Mouse (Mus musculus) megakaryocyte, embryonic 14.5 days (primary cell): ENCODE measurements at regions not wholly inside any gene's neighbourhood (a gene's known extent, or its start where the extent isn't known, plus 50 kb on each side); places are given as distances from the start of the nearest gene placed in this dataset.

Source experiments
- H3K27me3 ChIP-seq: replicated peaks from 2 replicates; pipeline ENCODE3; 2012; ENCODE audit warnings: inconsistent platforms
- H3K36me3 ChIP-seq: replicated peaks from 2 replicates; pipeline ENCODE3; 2012; ENCODE audit warnings: low read length, inconsistent platforms, mixed read lengths
- H3K4me1 ChIP-seq: 2 replicates; pipeline ENCODE4 v1.6.1; 2012; ENCODE audit warnings: inconsistent platforms
- H3K4me3 ChIP-seq: replicated peaks from 2 replicates; pipeline ENCODE3; 2012; ENCODE audit warnings: moderate library complexity, mild to moderate bottlenecking, inconsistent platforms
- H3K9me3 ChIP-seq: 2 replicates; pipeline ENCODE4 v1.6.1; 2012; ENCODE audit warnings: inconsistent platforms
- FLI1 ChIP-seq: IDR thresholded peaks from 2 replicates; pipeline ENCODE4 v1.6.1; 2012; ENCODE audit warnings: low read length, inconsistent platforms, mixed read lengths
- GATA1 ChIP-seq: IDR thresholded peaks from 3 replicates; pipeline ENCODE4 v1.6.1; 2012; ENCODE audit warnings: mixed read lengths, low read length, inconsistent platforms, borderline replicate concordance

DNA sequence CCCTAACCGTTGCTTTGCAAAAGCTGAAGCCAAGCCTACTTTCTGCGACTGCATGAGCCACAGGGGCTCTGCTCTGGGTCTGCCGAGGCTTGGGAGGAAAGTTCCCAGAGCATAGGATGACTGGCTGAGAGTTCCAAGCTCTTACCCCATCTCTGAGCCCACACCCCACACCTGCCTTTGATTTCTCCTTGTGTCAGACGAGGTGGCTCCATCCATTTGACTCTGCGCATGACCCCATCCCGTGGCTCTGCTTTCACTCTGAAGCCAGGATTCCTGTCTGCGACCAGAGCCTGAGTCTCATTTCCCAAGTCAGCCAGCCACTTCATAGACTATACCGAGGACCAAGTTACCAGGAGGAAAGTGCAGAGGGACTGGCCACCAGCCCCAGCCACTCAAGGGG lies 216.1 kb upstream of the Msx2 start:
- no peak overlapping the region for H3K4me3 ChIP-seq
- peaks cover 18% of the 10 kb centered on the region for H3K27me3 ChIP-seq
- peaks cover 20% of the 10 kb centered on the region for H3K4me1 ChIP-seq
- no peaks in the 10 kb centered on the region for H3K36me3 ChIP-seq
- peaks cover 12% of the 10 kb centered on the region for H3K9me3 ChIP-seq
- TF ChIP-seq FLI1: no peak
- TF ChIP-seq GATA1: no peak

DNA sequence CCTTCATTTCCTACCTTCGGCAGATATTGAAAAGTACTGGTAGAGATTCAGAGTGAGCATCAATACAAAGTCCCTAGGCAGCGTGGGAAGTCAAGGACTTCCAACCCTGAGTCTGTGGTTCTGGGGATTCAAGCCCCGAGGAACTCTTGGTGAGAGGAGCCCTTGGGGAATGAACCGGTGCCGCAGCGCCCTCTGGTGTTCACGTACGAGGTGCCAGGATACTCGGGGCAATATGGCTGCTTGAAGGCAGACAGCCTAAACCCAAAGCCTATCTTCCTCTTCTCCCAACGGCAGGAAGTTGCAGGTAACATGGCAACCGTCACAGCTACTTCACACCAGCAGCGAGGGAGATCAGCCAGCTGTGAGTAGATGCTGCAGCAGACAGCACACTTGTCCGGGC lies 215.6 kb upstream of the Msx2 start:
- Histone ChIP-seq H3K36me3 (no peaks in the 10 kb centered on the region), H3K9me3 (peaks cover 12% of the 10 kb centered on the region), H3K4me1 (peaks cover 20% of the 10 kb centered on the region), H3K4me3 (peak overlapping the region; percentile 71), H3K27me3 (peaks cover 18% of the 10 kb centered on the region)
- TF ChIP-seq GATA1: no peak
- TF ChIP-seq FLI1: no peak

DNA sequence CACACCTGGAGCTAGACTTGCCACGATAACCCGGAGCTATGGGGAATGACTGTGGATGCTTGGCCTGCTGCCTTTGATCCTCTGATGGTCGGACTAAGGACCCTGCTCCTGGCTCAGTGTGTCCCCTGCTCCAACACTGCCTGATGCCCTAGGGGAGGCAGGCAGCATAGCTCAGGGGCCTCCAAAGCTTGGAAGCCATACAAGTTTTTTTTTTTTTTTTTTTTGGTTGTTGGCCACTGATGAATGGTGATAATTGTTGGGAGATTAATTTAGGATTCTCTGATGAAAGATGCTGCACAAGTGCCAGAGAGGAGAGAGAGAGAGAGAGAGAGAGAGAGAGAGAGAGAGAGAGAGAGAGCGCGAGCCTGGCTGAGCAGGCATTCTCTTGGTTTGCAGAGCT lies 211.6 kb upstream of the Msx2 start:
- TF ChIP-seq GATA1 (no peak), FLI1 (no peak)
- Histone ChIP-seq H3K27me3 (peaks cover 15% of the 10 kb centered on the region), H3K4me3 (no peak overlapping the region)

DNA sequence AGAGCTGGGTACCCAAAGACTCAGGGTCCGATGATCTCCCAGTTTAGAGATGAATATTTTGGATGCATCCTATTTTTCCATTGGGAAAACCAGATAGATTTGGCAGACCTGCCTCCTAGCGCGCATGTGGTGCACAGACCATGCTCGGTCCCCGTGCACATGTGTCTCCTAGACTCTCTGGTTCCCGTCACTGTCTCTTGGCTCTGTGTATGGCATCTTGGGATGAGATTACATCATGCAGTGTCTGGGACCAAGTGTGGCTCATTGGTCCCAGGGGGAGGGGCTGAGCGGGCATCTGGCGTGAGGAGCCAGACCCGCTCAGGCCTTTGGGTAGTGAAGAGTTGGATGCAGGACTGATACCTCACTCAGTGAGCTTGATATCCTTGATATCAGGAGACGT lies 204.3 kb upstream of the Msx2 start:
- Histone ChIP-seq H3K4me1 (0 out of 2 replicates have a peak, but pooled peaks cover 2% of the 10 kb centered on the region), H3K36me3 (no peaks in the 10 kb centered on the region), H3K9me3 (0 out of 2 replicates have a peak, but pooled peaks cover 2% of the 10 kb centered on the region), H3K4me3 (no peak overlapping the region), H3K27me3 (peaks cover 10% of the 10 kb centered on the region)
- TF ChIP-seq FLI1: no peak
- no peak for TF ChIP-seq GATA1

More for the DNA sequence above, 211.6 kb upstream of the Msx2 start:
- Histone ChIP-seq H3K36me3 (no peaks in the 10 kb centered on the region), H3K4me1 (peaks cover 22% of the 10 kb centered on the region), H3K9me3 (no peaks in the 10 kb centered on the region)

DNA sequence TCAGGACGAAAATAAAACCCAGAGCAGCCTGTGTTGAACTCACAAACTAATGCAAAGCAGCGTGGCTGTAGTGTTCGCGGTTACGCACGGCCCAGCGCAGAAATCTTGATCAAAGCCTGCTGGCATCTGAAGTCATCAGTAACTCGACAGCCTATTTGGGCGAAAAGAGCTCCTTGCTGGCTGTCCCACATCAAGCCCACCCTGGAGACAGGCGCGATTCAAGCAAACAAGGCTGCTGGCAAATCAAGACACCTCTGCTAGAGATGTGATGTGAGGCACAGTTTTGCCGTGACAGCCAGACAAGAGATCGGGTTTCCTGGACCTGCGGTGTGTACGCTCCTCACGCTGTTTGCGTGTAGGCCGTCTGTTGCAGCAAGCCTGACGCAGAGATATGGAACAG lies 197.5 kb upstream of the Msx2 start:
- H3K4me3 ChIP-seq: no peak overlapping the region
- peaks cover 13% of the 10 kb centered on the region for H3K27me3 ChIP-seq
- TF ChIP-seq FLI1 (no peak), GATA1 (no peak)
- no peaks in the 10 kb centered on the region for H3K36me3 ChIP-seq
- 0 out of 2 replicates have a peak, but pooled peaks cover 3% of the 10 kb centered on the region for H3K4me1 ChIP-seq
- peaks cover 19% of the 10 kb centered on the region for H3K9me3 ChIP-seq

DNA sequence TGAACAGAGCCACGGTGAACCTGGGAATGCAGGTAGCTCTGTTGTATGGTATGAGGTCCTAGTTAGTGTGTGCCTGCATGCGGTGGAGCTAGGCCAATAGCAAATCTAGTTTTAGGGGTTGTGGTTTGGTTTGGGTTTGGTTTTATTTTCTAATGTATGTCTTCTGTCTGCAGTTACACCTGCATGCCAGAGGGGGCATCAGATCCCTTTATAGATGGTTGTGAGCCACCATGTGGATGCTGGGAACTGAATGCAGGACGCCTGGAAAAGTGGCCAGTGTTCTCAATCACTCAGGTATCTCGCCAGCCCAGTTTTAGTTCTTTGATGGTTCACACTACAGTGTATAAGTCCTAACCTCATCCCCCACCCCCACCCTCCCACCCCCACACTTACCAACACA lies 194.6 kb upstream of the Msx2 start:
- Histone ChIP-seq H3K36me3 (no peaks in the 10 kb centered on the region), H3K4me3 (no peak overlapping the region), H3K4me1 (0 out of 2 replicates have a peak, but pooled peaks cover 3% of the 10 kb centered on the region), H3K27me3 (peaks cover 13% of the 10 kb centered on the region), H3K9me3 (peaks cover 19% of the 10 kb centered on the region)
- TF ChIP-seq GATA1: no peak
- no peak for TF ChIP-seq FLI1

DNA sequence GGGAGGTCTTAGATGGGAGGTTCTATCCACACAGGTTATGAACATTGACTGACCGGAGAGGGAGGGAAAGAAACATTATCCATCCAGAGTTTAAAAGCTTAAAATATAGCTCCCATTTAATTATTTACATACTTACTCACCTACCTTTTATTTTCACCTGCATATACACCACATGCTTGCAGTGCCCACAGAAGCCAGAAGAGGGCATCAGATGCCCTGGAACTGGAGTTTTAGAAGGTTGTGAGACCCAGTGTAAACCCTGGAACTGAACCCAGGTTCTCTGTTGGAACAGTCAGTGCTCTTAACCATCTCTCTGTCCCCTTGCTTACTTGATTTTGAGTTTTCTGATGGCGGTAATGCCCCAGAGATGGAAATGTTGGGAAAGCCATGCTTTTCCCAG lies 192.7 kb upstream of the Msx2 start:
- TF ChIP-seq GATA1 (no peak), FLI1 (no peak)
- H3K4me1 ChIP-seq: 0 out of 2 replicates have a peak, but pooled peaks cover 2% of the 10 kb centered on the region
- H3K9me3 ChIP-seq: peaks cover 19% of the 10 kb centered on the region
- peaks cover 4% of the 10 kb centered on the region for H3K27me3 ChIP-seq
- no peak overlapping the region for H3K4me3 ChIP-seq
- H3K36me3 ChIP-seq: no peaks in the 10 kb centered on the region

DNA sequence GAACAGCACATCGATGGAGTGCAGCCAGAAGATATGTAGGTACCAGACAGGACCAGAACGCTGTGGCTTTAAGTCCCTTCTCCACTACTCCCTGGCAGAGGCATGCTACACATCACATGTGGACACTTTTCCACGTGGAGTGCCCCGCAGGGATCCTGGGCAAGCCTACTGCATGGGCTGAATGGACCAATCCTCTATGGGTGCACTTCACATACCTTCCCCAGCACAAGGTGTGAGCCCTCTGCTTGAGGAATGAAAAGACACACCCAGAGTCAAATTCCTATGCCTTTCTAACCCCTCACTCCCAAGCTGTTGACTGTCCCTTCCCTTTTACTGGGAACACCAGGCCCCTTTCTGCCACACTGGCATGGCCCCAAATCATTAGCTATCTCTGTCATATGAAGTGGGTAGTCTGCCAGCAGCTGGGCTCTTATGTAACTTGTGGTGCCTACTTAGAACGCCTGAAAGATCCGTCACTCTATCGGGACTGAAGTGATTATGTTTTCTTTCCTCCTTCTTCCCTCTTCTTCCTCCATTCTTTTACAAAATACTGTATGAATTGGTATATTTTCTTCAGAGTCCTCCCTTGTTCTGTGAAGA lies 191.9 kb upstream of the Msx2 start:
- no peak for TF ChIP-seq GATA1
- TF ChIP-seq FLI1: no peak
- Histone ChIP-seq H3K4me1 (no peaks in the 10 kb centered on the region), H3K36me3 (no peaks in the 10 kb centered on the region), H3K27me3 (peaks cover 2% of the 10 kb centered on the region), H3K4me3 (no peak overlapping the region), H3K9me3 (peaks cover 19% of the 10 kb centered on the region)

DNA sequence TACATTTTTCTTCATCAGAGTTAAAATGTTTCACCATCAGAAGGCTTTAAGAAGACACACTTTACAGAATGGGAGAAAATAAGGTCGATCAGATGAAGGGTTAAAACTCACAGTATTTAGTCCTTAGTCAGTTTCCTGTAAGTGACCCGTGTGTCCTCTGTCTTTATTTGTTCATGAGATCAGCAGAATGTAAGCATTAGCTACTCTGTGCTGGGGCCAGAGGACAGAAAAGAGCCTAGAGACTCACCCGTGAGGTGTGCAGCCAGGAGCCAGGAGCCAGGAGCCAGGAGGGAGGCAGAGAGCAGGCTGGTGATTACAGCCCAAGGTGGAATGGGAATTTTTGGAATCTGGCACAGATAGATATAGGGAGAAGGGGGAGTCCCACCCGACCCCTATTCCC lies 180.0 kb upstream of the Msx2 start:
- Histone ChIP-seq H3K9me3 (peaks cover 2% of the 10 kb centered on the region; the same call in 1 of the 2 replicates), H3K36me3 (no peaks in the 10 kb centered on the region), H3K4me3 (no peak overlapping the region), H3K4me1 (no peaks in the 10 kb centered on the region), H3K27me3 (peaks cover 23% of the 10 kb centered on the region)
- TF ChIP-seq FLI1 (no peak), GATA1 (no peak)

DNA sequence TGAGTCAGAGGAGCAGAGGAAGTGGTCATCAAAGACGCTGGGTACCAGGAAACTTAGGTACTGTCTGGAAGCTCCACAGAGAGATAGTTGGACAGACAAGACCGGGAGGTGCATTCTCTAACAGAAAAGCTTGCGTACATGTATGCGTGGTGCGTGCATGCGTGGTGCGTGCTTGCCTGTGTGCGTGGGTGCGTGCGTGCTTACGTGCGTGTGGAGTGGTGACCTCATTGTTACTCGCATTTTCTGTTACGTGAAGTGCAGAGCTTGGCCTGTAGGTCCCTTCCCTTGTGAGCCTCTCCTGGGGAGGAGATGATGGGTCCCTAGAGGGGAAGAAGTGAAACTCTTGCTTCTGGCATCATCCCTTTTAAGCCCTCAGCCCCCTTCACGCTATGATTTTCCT lies 175.5 kb upstream of the Msx2 start:
- no peaks in the 10 kb centered on the region for H3K36me3 ChIP-seq
- peaks cover 22% of the 10 kb centered on the region for H3K9me3 ChIP-seq
- H3K27me3 ChIP-seq: peaks cover 12% of the 10 kb centered on the region
- no peaks in the 10 kb centered on the region for H3K4me1 ChIP-seq
- no peak overlapping the region for H3K4me3 ChIP-seq
- no peak for TF ChIP-seq GATA1
- TF ChIP-seq FLI1: no peak
